Mouse (Mus musculus) gastrocnemius, postnatal 36 days (tissue): ENCODE measurements around the gene Pdcd1. TPM values are rescaled to one million over a fixed set of nuclear protein-coding genes. Genes with fewer than 3 reads are reported as not detected.
"Not testable (repeated sequence)": the region's sequence is repeated elsewhere in the genome, so short reads cannot be mapped to it uniquely, and the experiment has no call there.

Experiments used
- DNase-seq, 2 experiments: peaks; one replicate each; pipeline ENCODE4 v3.0.0; 2022
- intact Hi-C: fragments of 180-260 bp; cut with DNase I; formaldehyde crosslinking; loops from one replicate; pipeline ENCODE4 v1.15.1; 2025
- total RNA-seq, 2 experiments: library from RNA; stranded (reverse); gene quantifications; 2 replicates each; pipeline ENCODE4 v1.2.3; 2021

The Pdcd1 gene
- total RNA-seq, 2 experiments from 2014 or later: not detected

DNA sequence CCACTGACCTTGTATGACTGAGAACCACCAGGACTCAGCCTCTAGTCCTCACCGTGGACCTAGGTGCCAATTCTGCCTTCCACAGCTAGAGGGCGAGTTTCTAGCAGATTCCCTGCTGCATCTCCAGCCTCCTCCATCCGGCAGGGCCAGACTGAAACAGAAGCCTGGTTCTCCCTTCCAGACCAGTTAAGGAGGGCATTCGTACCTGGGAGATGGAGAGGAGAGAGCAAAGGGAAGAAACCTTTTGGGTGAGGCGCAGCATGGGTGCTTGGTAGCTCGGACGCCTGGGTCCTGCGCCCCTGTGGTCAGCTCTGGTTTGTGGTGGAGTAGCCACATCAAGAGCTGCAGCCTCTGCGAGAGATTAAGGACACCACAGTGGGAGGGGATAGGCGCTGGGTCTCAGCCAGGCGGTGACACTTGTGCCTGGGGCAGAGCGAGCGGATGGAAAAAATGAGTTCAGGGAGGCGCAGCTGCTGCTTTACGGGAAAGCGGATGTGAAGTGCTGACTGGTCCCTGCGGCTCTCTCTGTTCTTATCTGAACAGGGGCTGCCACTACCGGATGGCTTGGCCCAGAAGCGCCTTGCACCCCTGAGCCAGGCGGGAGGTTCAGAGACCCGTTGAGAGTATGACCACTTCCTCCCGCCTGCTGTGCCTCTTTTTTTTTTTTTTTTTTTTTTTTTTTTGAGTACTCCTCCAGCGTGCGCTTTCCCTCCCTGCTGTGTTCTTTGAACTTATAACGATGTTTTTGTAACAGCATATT lies 17.2 kb downstream of the Pdcd1 start:
- DNase-seq: peak; percentile 79 to 81
- intact Hi-C loops: loop anchor here (5.0 kb wide), 1 partner anchor 42 kb away; no protein-coding TSS in a partner anchor

DNA sequence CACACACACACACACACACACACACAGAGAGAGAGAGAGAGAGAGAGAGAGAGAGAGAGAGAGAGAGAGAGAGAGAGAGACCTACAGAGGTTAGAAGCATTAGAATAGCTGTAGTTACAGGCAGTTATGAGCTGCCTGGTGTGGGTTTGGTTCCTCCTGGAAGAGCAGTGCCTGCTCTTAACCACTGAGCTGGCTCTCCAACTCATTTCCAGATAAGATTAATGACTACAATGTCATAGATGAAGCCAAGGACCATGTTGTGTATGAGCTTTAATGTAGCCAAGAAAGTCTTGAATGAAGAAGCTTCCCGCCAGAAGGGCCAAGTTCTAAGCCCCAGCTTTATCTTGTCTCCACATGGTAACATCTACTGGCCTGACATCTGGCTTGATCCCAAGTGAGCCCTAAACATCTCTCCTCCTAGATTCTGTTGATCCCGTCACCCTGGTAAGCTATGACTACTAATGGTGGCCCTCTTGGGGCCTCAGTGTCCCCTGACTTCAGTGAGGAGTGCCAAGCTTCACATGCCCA lies 19.2 kb downstream of the Pdcd1 start:
- intact Hi-C loops: no loop called here
- DNase-seq: no peak

GRCm38 (mm10) chr1:94028741-94029140 lies 23.6 kb downstream of the Pdcd1 start:
- no peak for DNase-seq
- intact Hi-C loops: no loop called here

DNA sequence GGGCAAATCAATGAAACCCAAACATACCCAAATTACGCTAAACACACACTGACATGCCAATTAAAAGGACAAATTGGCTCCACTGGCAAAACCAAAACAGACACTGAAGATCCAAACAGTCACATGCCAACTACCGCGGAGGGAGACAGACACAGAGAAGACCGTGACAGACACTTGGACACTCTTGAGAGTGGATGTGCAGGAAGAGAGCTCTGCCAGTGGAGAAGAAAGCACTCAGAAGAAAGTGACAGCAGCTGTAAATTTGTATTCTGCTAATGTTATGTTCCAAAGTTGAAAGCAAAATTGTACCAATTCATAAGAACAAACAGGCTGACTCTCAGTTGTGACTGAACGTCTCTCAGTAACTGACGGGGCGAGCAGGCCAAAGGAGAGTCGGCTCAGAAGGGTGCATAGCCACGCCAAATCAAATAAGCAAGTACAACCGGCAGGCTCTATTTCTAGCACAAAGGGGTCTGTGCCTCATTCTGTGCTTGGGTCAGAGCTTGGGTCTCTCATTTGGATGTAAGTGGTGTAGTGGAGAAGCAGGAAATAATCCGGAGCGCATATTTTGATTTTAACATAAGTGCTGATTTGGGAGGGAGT lies 24.7 kb downstream of the Pdcd1 start:
- DNase-seq: no peak
- intact Hi-C loops: no loop called here

GRCm38 (mm10) chr1:94020151-94020550 lies 32.2 kb downstream of the Pdcd1 start, which contains the start of gene Neu4:
TSS of gene Neu4 (plus strand) at chr1:94020451.
- no peak for DNase-seq
- intact Hi-C loops: no loop called here

DNA sequence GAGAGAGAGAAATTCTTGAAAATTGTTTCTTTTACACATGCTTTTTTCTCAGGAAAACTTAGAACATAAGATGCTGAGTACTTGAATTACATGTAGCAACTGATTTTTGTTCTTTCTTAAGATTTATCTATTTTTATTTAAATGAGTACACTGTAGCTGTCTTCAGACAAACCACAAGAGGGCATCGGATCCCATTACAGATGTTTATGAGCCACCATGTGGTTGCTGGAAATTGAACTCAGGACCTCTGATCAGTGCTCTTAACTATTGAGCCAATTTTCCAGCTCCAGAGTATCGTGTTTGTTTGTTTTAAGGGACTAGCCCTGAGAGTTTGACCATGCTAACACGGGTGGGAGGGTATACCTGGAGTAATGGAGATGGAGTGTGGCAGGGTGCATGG lies 40.7 kb downstream of the Pdcd1 start:
- DNase-seq: no peak
- intact Hi-C loops: no loop called here

DNA sequence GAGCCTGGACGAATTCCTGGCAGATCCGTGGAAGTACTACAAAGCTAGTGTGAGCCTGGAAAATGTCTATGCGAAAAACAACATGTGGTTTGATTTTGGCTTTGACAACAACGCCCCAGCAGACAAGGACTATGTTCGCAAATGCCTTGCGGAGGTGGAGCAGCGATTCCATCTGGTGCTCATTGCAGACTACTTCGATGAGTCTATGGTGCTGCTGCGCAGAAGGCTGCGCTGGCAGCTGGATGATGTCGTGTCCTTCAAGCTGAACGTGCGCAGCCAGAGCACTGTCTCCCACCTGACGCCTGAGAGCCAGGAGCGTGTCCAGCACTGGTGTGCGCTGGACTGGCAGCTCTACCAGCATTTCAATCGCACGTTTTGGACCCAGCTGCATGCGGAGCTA lies 43.5 kb downstream of the Pdcd1 start:
- intact Hi-C loops, DNase-seq: not testable (repeated sequence)

- intact Hi-C loops, DNase-seq: not testable (repeated sequence)
Measured at GRCm38 (mm10) chr1:94005954-94006506, 46.3 kb downstream of the Pdcd1 start.

- DNase-seq: no peak
Measured at GRCm38 (mm10) chr1:94001023-94001422, 51.3 kb downstream of the Pdcd1 start.

DNA sequence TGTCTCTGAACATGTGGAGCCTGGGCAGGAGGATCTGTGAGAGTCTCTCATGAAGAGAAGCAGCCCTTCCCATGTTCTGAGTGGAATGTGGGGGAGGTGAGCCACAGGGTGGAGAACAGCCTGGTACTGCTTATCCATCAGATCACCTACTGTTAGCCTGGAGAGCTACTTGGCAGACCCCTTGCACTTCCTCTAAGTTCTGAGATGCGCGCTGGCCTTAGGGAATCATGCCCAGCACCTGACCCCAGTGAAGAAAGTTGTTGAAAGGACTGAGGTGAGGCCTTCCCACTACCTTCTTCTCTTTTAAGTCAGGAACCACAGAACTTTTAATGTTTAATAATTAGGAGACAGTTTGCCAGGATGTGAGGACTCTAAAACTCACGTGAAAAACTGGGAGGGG lies 60.9 kb downstream of the Pdcd1 start:
- intact Hi-C loops, DNase-seq: not testable (repeated sequence)

More at GRCm38 (mm10) chr1:94001023-94001422, 51.3 kb downstream of the Pdcd1 start:
- intact Hi-C loops: no loop called here

DNA sequence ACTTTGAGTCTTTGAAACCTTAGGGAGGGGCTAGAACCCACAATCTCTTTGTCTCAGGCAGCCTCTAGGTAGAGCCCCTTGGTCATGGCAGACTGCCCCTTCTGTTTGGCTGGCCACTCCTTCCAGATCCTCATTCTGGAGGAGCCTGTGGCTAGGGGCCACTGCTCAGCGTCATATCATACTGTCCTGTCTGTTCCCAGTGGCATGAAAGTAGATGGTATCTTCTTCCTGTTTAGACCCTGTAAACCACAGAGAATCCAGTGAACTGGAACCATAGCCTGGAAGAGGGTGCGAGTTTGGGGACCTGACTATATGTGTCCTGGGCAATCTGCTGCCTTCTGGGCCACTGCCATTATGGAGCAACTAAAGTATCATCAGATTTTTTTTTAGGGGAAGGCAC lies 61.3 kb downstream of the Pdcd1 start:
- intact Hi-C loops, DNase-seq: not testable (repeated sequence)

DNA sequence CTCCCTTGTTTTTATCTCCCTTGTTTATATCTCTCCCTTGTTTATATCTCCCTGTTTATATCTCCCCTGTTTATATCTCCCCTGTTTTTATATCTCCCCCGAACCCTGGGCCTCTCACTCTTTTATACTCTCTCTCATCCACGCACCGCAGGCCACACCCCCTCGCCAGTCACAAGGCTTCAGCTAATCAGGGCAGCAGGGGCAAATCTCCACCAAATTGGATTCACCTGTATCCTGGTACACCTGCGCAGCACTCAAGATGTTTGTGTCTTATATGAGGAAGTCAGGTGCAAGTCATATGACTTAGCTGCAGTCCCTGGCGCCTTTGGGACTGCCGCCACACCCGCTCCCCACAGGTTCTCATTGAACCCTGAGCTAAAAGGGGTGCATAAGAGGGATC lies 62.1 kb downstream of the Pdcd1 start, which contains the start of gene Gal3st2c:
Gene Gal3st2c (plus strand): TSS at position 301 of the 400 bp plus-strand sequence.
- DNase-seq, intact Hi-C loops: not testable (repeated sequence)

- intact Hi-C loops: no loop called here
- no peak for DNase-seq
Measured at GRCm38 (mm10) chr1:93988786-93989185, 63.6 kb downstream of the Pdcd1 start.

Other genes with a start within 250 kb of the Pdcd1 start
- gene Ing5, start 248.6 kb downstream of the Pdcd1 start, total RNA-seq: 1 to 10 TPM; 3.0 to 4.2 TPM
- 10 to 100 TPM; 17.2 to 22.1 TPM for gene D2hgdh, start 227.6 kb downstream of the Pdcd1 start, total RNA-seq
- not detected for gene Gal3st2, start 191.2 kb downstream of the Pdcd1 start, total RNA-seq
- under 1 TPM in 1 of 2 experiments, not detected in 1; 0.12 TPM for gene Gal3st2b, start 134.2 kb downstream of the Pdcd1 start, total RNA-seq
- under 1 TPM in 1 of 2 experiments, not detected in 1; 0.05 TPM for gene Gal3st2c, start 62.0 kb downstream of the Pdcd1 start, total RNA-seq
- gene Neu4, start 32.1 kb downstream of the Pdcd1 start, total RNA-seq: not detected